Mouse (Mus musculus) heart, adult 2 months (tissue): ENCODE measurements around the gene Tgfbi. TPM values are rescaled to one million over a fixed set of nuclear protein-coding genes. Genes with fewer than 3 reads are reported as not detected.
A peak's percentile ranks its signal among the peaks of the same experiment; 100 is the strongest.

ENCODE experiments used
- DNase-seq, 2 experiments: peaks; one replicate each; pipeline ENCODE4 v3.0.0; 2021
- H3K27ac ChIP-seq: fragments of 200-600 bp; 2 replicates; pipeline ENCODE4 v1.8.1; 2022
- H3K27me3 ChIP-seq: fragments of 200-500 bp; 2 replicates; pipeline ENCODE4 v1.6.1; 2012; ENCODE audit warnings: mild to moderate bottlenecking, low read length, inconsistent platforms, mixed read lengths; ENCODE audit not compliant: control insufficient read depth, insufficient read depth
- H3K36me3 ChIP-seq: fragments of 200-500 bp; 2 replicates; pipeline ENCODE4 v1.6.1; 2012; ENCODE audit warnings: low read length, inconsistent platforms; ENCODE audit not compliant: control insufficient read depth, insufficient read depth
- H3K4me1 ChIP-seq: fragments of 200-500 bp; 2 replicates; pipeline ENCODE4 v1.6.1; 2011; ENCODE audit warnings: low read length; ENCODE audit not compliant: control insufficient read depth, insufficient read depth
- H3K4me3 ChIP-seq: fragments of 200-600 bp; 2 replicates; pipeline ENCODE4 v1.8.1; 2022
- H3K79me2 ChIP-seq: fragments of 200-500 bp; replicated peaks from 2 replicates; pipeline ENCODE4 v1.6.1; 2012; ENCODE audit warnings: mild to moderate bottlenecking, inconsistent platforms, low read length, moderate library complexity, mixed read lengths; ENCODE audit not compliant: control insufficient read depth, insufficient read depth
- H3K9ac ChIP-seq: fragments of 200-500 bp; 2 replicates; pipeline ENCODE4 v1.6.1; 2012; ENCODE audit warnings: low read depth, mild to moderate bottlenecking, control low read depth, inconsistent platforms, low read length, mixed read lengths
- CTCF ChIP-seq: fragments of 200-600 bp; IDR thresholded peaks from 2 replicates; pipeline ENCODE4 v1.8.1; 2022; ENCODE audit warnings: antibody characterized with exemption, mild to moderate bottlenecking, moderate library complexity
- EP300 ChIP-seq: fragments of 200-500 bp; IDR thresholded peaks from 2 replicates; pipeline ENCODE4 v1.6.1; 2011; ENCODE audit warnings: low read depth, low read length, control low read depth; ENCODE audit not compliant: insufficient read depth
- POLR2A ChIP-seq: fragments of 200-500 bp; IDR thresholded peaks from 2 replicates; pipeline ENCODE4 v1.6.1; 2011; ENCODE audit warnings: mild to moderate bottlenecking, low read depth, low read length, control low read depth; ENCODE audit not compliant: insufficient read depth
- WGBS: fragments of 180-500 bp; shearing (Covaris S2); methylation state at CpG from one replicate; pipeline ENCODE4 v1.1.7; 2018; 5-methylcytosine and 5-hydroxymethylcytosine counted together
- intact Hi-C: fragments of 180-260 bp; cut with DNase I; formaldehyde crosslinking; loops from one replicate; pipeline ENCODE4 v1.15.1; 2025
- polyA plus RNA-seq: library from polyadenylated mRNA; depleted of rRNA; stranded (reverse); fragments of >200 nt; gene quantifications from 2 replicates; pipeline ENCODE4 v1.2.3, GENCODE M21; 2012
- total RNA-seq, 2 experiments: library from RNA; stranded (reverse); gene quantifications; 2 replicates each; pipeline ENCODE4 v1.2.3; 2021

The Tgfbi gene
- total and polyA plus RNA-seq, 3 experiments, result 19.7 to 22.1 (median 20.9) TPM

DNA sequence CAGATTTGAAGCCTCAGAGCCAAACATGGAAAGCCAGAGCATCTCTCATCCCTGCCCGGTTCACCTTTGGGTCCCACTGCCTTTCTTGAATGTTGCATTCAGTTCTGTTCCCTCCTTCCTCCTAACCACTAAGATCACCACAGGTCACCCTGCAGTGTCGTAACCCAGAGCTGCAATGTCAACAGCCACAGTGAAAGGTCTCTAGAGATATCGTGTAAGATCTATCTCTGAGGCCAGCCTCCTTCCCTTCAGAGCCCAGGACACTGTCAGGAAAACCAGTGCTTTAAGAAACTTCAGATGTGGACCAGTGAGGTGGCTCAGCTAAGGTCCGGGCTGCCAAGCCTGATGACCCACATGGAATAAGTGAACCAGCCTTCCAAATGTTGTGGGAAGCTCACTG lies 1.8 kb downstream of the Tgfbi start:
- 83% methylated on average over 4 of the region's 4 CpGs for WGBS
- intact Hi-C loops, result loop anchor here (2.0 kb wide), 1 partner anchor 28 kb away; no protein-coding TSS in a partner anchor
- Histone ChIP-seq H3K79me2 (no peaks in the 10 kb centered on the region), H3K9ac (no peak overlapping the region), H3K27ac (no peak overlapping the region; the same call in 1 of the 2 replicates), H3K4me3 (no peak overlapping the region), H3K27me3 (peaks cover 3% of the 10 kb centered on the region; the same call in 1 of the 2 replicates), H3K36me3 (no peaks in the 10 kb centered on the region), H3K4me1 (peaks cover 25% of the 10 kb centered on the region)
- no peak for DNase-seq
- TF ChIP-seq EP300 (no peak), CTCF (no peak), POLR2A (no peak)

DNA sequence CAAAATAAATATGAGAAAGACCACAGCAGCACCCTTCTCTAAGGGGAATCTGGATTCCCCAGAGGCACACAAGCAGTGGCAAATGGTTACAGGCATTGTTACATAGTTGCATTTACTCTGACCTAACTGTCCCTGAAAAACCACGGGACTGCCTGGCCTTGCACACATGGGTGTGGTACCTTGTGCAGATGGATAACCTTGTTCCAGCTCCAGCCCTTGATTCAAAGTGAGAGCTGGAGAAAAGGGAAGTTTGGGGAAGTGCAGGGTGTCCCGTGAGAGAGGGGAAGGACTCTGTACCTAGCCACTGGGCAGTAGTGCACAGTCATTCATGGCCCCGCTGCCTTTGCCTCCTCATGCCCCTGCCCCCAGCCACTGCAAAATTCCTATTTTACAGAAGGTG lies 2.4 kb downstream of the Tgfbi start:
- H3K27me3 ChIP-seq, result peaks cover 3% of the 10 kb centered on the region; the same call in 1 of the 2 replicates
- intact Hi-C loops, result loop anchor here (2.0 kb wide), 2 partner anchors 29 to 37 kb away; no protein-coding TSS in a partner anchor
- 42% methylated on average over 3 of the region's 3 CpGs for WGBS
- peaks cover 25% of the 10 kb centered on the region for H3K4me1 ChIP-seq
- no peak overlapping the region for H3K27ac ChIP-seq
- no peaks in the 10 kb centered on the region for H3K36me3 ChIP-seq
- H3K9ac ChIP-seq, result no peak overlapping the region
- TF ChIP-seq POLR2A, result no peak
- TF ChIP-seq EP300, result 0 out of 2 replicates have a peak, but pooled peaks have one; percentile 18
- peak in 1 of 2 experiments; percentile 49 for DNase-seq
- no peaks in the 10 kb centered on the region for H3K79me2 ChIP-seq
- no peak overlapping the region for H3K4me3 ChIP-seq

DNA sequence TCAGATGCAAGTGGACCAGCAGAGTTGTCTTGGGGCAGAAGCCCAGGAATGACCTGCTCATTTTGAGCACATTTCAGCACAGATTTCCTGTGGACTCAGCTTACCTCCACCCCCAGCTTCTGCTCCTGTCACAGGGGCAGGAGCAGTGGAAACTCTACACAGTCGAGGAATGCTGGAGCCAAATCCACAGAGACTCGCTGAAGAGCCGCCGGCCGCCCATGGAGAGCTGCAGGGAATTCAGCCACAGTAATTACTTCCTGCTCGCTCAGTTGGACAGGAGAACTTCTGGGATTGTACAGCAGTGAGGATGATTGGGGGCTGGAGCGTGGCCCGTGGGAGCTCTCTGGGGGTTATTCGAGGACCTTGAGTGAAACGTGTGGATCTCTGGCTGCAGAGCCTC lies 3.0 kb downstream of the Tgfbi start:
- peak in 1 of 2 experiments; percentile 45 for DNase-seq
- no peaks in the 10 kb centered on the region for H3K36me3 ChIP-seq
- peak overlapping the region; percentile 25; the same call in 1 of the 2 replicates for H3K9ac ChIP-seq
- peaks cover 3% of the 10 kb centered on the region; the same call in 1 of the 2 replicates for H3K27me3 ChIP-seq
- H3K27ac ChIP-seq, result peak overlapping the region; percentile 3
- peaks cover 25% of the 10 kb centered on the region for H3K4me1 ChIP-seq
- intact Hi-C loops, result loop anchor here (2.0 kb wide), 1 partner anchor 38 kb away; no protein-coding TSS in a partner anchor
- TF ChIP-seq POLR2A, result no peak
- TF ChIP-seq CTCF, result no peak
- TF ChIP-seq EP300, result no peak
- no peak overlapping the region for H3K4me3 ChIP-seq
- no peaks in the 10 kb centered on the region for H3K79me2 ChIP-seq
- 18% methylated on average over 10 of the region's 10 CpGs for WGBS

DNA sequence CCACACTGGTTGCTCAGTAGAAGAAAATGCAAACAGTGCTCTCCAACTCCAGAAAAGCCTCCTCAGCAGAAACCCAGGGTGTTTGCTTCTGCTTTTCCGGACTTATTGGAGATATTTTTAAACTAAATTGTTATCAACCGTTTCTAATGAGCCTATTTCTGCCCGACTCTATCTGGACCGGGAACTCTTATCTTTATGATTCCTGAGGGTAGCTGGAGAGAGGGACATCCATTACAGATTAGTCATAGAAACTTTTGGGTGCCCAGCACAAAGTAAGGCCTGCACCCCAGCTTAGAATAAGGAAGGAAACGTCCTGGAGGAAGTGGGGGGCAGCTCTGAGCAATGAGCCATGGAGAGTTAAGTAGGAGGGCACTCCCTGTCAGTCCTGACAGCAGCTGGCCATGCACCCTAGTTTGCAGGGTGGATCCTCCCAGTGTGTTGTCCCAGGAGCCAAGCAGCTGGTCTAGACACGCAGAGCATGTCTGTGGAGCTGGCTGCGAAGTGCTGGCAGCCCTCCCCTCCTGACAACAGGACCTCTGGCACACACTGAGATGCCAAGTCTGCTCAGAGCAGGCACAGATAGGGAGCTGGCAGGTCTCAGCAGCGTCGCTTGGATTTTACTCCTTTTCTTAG lies 4.2 kb downstream of the Tgfbi start:
- H3K27me3 ChIP-seq, result peaks cover 3% of the 10 kb centered on the region; the same call in 1 of the 2 replicates
- H3K27ac ChIP-seq, result peak overlapping the region; percentile 3; the same call in 1 of the 2 replicates
- TF ChIP-seq EP300 (peak; percentile 70), CTCF (no peak), POLR2A (peak; percentile 47; the same call in 1 of the 2 replicates)
- intact Hi-C loops, result loop anchor here (2.0 kb wide), 1 partner anchor 39 kb away; no protein-coding TSS in a partner anchor
- peaks cover 25% of the 10 kb centered on the region for H3K4me1 ChIP-seq
- no peak overlapping the region for H3K4me3 ChIP-seq
- no peaks in the 10 kb centered on the region for H3K36me3 ChIP-seq
- H3K79me2 ChIP-seq, result no peaks in the 10 kb centered on the region
- no peak overlapping the region for H3K9ac ChIP-seq
- 14% methylated on average over 9 of the region's 9 CpGs for WGBS
- peak; percentile 68 to 83 for DNase-seq

DNA sequence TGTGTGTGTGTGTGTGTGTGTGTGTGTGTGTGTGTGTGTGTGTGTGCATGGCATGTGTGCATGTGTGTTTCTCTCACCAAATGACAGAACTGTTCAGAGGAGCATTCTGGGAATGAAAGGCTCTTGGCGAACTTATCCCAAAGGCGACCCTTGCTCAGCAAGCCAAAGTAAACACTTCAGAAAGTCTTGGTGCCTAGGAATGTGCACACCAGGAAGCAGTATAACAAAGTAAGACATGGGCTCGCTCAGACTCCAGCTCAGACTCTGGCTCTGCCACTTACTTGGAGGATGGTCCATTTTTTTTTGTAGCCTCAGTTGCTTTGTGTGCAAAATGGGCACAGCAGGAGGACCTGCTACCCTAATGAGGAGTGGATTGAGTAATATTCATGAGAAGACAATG lies 5.4 kb downstream of the Tgfbi start:
- Histone ChIP-seq H3K27me3 (no peaks in the 10 kb centered on the region), H3K4me1 (peaks cover 22% of the 10 kb centered on the region), H3K4me3 (no peak overlapping the region), H3K9ac (no peak overlapping the region), H3K27ac (no peak overlapping the region), H3K79me2 (no peaks in the 10 kb centered on the region), H3K36me3 (no peaks in the 10 kb centered on the region)
- TF ChIP-seq EP300, result no peak
- no peak for TF ChIP-seq POLR2A
- TF ChIP-seq CTCF, result no peak
- DNase-seq, result no peak
- intact Hi-C loops, result no loop called here
- WGBS, result 65% methylated on average over 3 of the region's 3 CpGs

DNA sequence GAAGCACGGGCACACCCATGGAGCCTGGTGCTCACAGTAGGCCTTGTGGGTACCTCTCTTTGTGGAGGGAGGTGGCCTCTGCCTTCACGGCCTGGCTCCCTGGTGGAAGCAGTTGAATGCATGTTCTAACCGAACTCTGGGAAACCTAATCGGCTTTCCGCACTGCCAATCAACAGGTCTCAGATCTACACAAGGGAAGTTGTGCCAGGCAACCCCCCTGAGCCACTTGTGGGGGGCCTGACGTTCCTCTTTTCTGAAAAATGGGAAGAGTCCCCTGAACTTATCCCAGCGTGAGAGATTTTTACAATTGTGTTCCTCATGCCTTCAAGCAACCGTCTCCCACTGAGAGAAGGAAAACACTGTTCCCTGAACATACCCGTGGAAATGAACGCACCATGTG lies 5.9 kb downstream of the Tgfbi start:
- no peak overlapping the region for H3K9ac ChIP-seq
- 87% methylated on average over 10 of the region's 10 CpGs for WGBS
- DNase-seq, result peak in 1 of 2 experiments; percentile 32
- no peaks in the 10 kb centered on the region for H3K27me3 ChIP-seq
- no peaks in the 10 kb centered on the region for H3K79me2 ChIP-seq
- intact Hi-C loops, result no loop called here
- no peak overlapping the region for H3K4me3 ChIP-seq
- TF ChIP-seq CTCF, result no peak
- no peak for TF ChIP-seq EP300
- TF ChIP-seq POLR2A, result no peak
- H3K27ac ChIP-seq, result no peak overlapping the region
- peaks cover 21% of the 10 kb centered on the region for H3K4me1 ChIP-seq
- H3K36me3 ChIP-seq, result no peaks in the 10 kb centered on the region
